Mouse (Mus musculus) heart, postnatal 10 days (tissue): ENCODE data around the gene Krt80. TPM values are rescaled to one million over a fixed set of nuclear protein-coding genes. Genes with fewer than 3 reads are reported as not detected.
A peak's percentile ranks its signal among the peaks of the same experiment; 100 is the strongest.

ENCODE experiments used
- DNase-seq, 2 experiments: peaks; one replicate each; pipeline ENCODE4 v3.0.0; 2021
- intact Hi-C: fragments of 180-260 bp; cut with DNase I; formaldehyde crosslinking; loops from one replicate; pipeline ENCODE4 v1.15.1; 2025
- total RNA-seq, 2 experiments: library from RNA; stranded (reverse); gene quantifications; 2 replicates each; pipeline ENCODE4 v1.2.3; 2021

The Krt80 gene
- 1 to 10 TPM; 1.7 to 2.2 TPM for total RNA-seq

DNA sequence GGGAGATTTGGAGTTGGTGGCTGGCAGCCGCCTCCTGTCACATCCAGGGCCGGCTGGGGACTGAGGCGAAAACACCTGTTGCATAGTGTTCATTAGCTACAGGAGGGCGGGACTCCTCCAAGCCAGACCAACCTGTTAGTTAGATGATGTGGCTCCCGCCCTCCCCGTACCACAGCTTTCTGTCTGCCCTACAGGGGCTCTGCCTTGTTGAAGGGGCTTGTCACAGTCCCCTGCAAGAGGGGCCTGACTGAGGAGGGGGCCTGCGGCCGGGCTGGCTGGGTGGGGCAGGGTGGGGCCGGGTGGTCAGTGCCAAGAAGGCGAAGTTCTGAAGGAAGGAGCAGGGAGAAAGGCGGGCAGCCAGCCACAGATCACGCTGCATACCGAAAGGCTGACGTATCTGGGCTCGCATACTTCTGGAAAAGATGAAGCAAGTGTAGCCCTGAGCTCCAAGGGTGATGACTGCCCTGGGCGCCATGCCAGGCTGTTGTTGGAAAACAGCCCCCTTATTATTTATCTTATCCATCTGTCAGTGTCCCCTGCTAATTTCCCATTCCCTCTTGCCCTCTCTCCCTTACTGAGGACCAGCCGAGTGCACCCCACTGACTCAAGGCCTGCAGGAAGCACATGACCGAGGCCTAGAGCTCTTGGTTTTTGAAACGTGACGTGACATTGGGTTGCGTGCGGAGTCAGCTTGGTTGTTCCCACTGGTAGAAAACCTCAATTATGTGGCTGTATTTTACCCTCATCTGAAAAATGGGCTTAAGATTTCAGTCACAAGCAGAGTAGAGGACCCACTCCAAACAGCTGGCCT is at the start of gene Krt80:
Krt80 (minus strand) TSS at position 62 of the 811 bp plus-strand sequence.
- DNase-seq = peak; percentile 93
- intact Hi-C loops = no loop called here

DNA sequence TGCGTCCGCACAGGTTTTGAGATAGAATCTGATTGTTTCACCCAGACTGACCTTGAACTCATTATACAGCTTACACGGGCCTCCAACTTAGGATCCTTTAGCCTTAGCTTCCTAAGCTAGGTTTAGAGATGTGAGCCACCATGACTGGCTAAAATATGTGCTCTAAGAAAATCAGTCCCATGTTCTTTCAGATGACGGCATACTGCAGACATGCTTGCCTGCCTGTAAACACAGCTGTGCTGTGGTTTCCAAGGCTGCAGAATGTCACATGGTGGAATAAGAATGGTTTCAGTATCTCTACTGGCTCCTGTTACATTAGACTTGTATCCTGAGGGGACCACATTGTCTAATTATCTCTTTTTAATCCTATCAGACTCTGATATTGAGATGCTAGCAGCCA is 49.0 kb upstream of the Krt80 start:
- peak; percentile 34 to 37 for DNase-seq
- intact Hi-C loops = no loop called here

DNA sequence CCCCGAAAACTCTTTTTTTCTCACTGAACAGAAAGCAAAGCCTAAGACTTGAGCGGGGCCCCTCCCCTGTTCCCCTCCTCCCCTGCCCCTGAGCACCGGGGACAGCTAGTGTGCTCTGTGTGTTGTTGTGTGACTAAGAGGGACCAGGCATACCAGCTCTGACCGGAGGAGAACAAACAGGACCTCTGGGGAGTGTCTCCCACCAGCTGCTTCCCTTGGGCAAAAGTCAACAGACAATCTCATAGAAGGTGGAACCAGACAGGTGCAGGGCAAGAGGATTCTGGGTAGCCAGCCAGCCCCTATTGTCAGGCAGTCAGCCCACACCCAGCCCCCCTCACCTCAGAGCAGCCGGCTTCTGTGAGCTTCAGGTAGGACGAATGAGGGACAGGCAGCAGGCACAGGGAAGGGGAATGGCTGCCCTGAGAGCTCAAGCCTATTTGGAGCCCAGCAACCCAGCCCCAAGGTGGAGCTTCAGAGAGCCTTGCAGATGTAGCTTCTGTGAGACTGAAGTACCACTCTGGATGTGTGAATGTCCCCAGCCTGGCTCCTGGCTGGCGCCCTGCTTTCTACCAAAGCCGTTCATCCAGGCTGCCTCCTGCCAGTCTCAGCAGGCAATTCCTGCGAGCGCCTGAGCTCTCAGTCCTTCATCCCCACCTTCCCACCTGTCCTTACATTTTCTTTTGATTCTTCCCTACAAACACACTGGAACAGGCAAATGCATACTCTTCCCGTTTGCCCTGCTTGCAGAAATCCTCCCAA is 45.0 kb upstream of the Krt80 start:
- intact Hi-C loops = no loop called here
- no peak for DNase-seq

- intact Hi-C loops = no loop called here
- DNase-seq = peak in 1 of 2 experiments; percentile 29
These were observed 44.1 kb upstream of the Krt80 start for GRCm38 (mm10) chr15:101413916-101414635.

DNA sequence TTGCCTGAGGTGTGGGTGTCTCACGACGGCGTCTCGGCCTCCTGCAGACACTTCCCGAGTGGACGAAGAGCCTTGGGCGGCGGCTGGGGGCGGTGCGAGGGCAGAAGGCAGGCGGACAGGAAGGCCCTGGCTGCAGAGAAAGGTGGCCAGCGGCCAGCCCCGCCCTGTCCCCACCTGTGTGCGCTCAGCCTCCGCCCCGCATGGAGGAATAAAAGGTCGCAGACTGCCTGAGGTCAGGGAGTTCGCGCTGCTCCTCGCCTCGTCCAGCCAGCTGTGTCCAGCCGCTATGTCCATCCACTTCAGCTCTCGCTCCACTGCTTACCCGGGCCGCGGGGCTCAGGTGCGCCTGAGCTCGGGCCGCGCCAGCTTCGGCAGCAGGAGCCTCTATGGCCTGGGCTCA is 42.2 kb upstream of the Krt80 start:
- intact Hi-C loops = no loop called here
- DNase-seq = no peak

GRCm38 (mm10) chr15:101410775-101411174 is 40.8 kb upstream of the Krt80 start, which contains the start of gene Krt7:
Gene Krt7 (plus strand): TSS chr15:101411043.
- intact Hi-C loops = no loop called here

GRCm38 (mm10) chr15:101398269-101398668 is 28.3 kb upstream of the Krt80 start:
- DNase-seq = peak; percentile 68 to 73
- intact Hi-C loops = no loop called here

More at GRCm38 (mm10) chr15:101410775-101411174, 40.8 kb upstream of the Krt80 start, which contains the start of gene Krt7:
- no peak for DNase-seq

GRCm38 (mm10) chr15:101397683-101398082 is 27.7 kb upstream of the Krt80 start:
- intact Hi-C loops = no loop called here

DNA sequence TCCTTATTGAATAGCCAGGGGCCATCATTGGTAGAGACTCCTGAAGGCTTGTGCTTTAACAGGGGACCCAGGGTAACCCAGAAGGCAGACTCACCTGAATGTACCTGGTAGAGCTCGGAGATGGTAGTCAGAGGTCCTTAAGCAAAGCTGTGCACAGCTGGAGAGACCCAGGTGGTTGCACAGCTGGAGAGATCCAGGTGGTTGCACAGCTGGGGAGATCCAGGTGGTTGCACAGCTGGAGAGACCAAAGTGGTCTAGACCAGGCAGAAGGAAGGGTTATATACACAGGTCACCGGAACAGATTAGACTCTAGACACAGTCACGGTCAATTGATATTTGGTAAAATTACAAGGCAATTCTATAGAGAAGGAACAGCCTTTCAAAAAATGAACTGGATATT is 27.0 kb upstream of the Krt80 start:
- intact Hi-C loops = no loop called here
- no peak for DNase-seq

More at GRCm38 (mm10) chr15:101397683-101398082, 27.7 kb upstream of the Krt80 start:
- DNase-seq = no peak

- intact Hi-C loops = no loop called here
- DNase-seq = no peak
These were observed 26.5 kb upstream of the Krt80 start for GRCm38 (mm10) chr15:101396466-101396865.

GRCm38 (mm10) chr15:101394908-101395307 is 24.9 kb upstream of the Krt80 start:
- intact Hi-C loops = no loop called here
- DNase-seq = no peak

DNA sequence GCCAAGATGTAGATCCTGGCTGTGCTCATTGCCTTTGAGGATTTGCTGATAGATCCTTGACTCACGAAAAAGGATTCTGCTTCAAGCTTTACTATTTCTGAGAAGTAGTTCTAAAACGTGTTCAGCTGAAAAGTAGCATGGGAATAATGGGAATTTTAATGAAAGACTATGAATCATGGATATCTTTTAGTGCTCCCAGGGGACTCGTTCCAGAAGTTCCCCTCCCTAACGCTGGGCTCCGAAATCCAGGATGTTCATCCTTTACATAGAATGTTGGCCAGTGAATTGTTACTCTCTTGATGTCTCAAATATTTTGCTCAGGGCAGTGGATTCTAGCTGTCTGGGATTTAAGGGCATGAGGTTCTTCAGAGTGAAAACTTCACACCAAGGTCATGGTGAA is 22.3 kb upstream of the Krt80 start:
- intact Hi-C loops = no loop called here
- DNase-seq = no peak

- intact Hi-C loops = no loop called here
- no peak for DNase-seq
These were observed 20.2 kb upstream of the Krt80 start for GRCm38 (mm10) chr15:101390203-101390602.

GRCm38 (mm10) chr15:101388034-101388541 is 18.1 kb upstream of the Krt80 start:
- intact Hi-C loops = no loop called here
- DNase-seq = no peak

DNA sequence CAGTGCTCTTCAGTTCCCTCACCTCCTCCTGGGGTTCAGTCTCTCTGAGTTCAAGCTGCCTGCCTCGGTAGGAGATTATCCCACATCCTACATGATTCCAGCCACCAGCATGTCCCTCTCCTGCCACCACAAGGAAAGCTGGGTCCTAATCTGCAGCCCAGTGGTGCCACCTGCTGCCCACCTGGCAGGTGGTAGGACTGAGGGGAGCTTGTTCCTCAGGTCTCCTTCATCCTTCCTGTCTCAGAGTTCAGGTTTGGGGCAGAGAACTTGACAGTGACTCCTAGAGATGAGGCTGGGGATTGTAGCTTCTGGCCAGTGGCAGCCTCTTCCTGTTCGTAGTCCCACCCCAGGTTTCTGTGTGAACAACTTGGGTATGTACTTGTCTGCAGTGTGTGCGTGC is 17.2 kb upstream of the Krt80 start:
- DNase-seq = no peak
- intact Hi-C loops = loop anchor here (2.0 kb wide), 1 partner anchor 48 kb away; no protein-coding TSS in a partner anchor

DNA sequence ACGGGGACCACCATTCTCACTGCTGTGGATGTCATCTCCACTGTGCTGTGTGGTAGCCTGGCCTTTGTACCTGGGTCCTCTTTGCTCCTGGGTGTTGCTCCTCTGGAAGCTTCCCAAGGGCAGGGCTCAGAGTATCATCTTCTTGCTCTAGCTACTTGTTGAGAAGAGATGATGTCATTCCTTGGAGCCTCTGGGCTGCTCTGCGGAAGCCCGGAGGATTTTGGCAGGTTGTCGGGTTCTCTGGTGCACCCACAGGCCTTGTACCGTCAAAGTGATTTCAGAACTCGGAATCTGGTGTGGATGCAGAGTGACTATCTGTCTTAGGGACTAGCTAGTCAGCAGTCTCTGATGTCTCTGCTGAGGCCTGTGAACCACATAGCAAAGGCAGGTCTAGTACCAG is 15.1 kb upstream of the Krt80 start:
- peak in 1 of 2 experiments; percentile 54 for DNase-seq
- intact Hi-C loops = no loop called here

GRCm38 (mm10) chr15:101384610-101385009 is 14.6 kb upstream of the Krt80 start:
- no peak for DNase-seq
- intact Hi-C loops = no loop called here

DNA sequence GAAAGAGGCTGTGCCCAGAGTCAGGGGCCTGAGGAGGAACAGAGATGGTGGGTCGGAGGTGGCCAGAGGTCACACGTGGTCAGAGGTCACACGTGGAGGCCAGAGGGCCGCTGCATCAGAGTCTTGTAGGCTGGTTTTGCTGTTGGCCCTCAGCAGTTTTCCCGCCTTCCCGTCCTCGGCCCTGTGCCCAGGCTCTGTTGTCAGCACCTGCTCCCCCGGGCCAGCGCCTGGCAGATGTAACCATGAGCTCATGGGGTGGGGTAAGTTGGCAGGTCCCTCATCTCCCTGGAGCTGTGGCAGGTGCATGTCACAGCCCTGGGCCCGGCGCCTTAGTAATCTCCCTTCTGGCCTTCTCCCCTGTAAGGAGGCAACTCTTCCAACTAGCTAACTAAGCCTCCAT is 12.8 kb upstream of the Krt80 start:
- intact Hi-C loops = no loop called here
- peak; percentile 69 to 79 for DNase-seq

- intact Hi-C loops = no loop called here
- DNase-seq = peak in 1 of 2 experiments; percentile 60
These were observed 11.8 kb upstream of the Krt80 start for GRCm38 (mm10) chr15:101381758-101382157.

- DNase-seq = no peak
- intact Hi-C loops = no loop called here
These were observed 8.7 kb upstream of the Krt80 start for GRCm38 (mm10) chr15:101378646-101379045.

- intact Hi-C loops = no loop called here
- DNase-seq = no peak
These were observed 6.8 kb upstream of the Krt80 start for GRCm38 (mm10) chr15:101376776-101377061.
